Comparison of ENCODE assay signal across 26 mouse cellular contexts in genomic region chr5:134906633-134907032, GRCm38 (mm10). TPM values are rescaled to one million over a fixed set of nuclear protein-coding genes. Genes with fewer than 3 reads are reported as not detected.
DNase-seq lines count a peak whose midpoint lies in the region; ATAC-seq and TF ChIP-seq lines count a peak whose summit lies in the region.
"Had no signal": no experiment of that assay in that cellular context is flagged by ENCODE, and none has a peak within 500 bp of the region (broad histone marks: within the 10 kb centered on the region; RNA-seq: fewer than 3 reads in every experiment).

Gene Tmem270 (minus strand): TSS chr5:134906733.

- no peaks in the 10 kb centered on the region for H3K27me3 ChIP-seq in kidney, embryonic 14.5 days (ENCODE audit: control insufficient read depth, insufficient read depth, low read length)
- H3K27me3 ChIP-seq in neural tube, embryonic 13.5 days: no peaks in the 10 kb centered on the region
- H3K27me3 ChIP-seq in neural tube, embryonic 15.5 days (replicated peaks): no peaks in the 10 kb centered on the region
- H3K27me3 ChIP-seq in limb, embryonic 13.5 days: no peaks in the 10 kb centered on the region
- H3K27me3 ChIP-seq: embryonic facial prominence, embryonic 15.5 days; kidney, embryonic 15.5 days; midbrain, embryonic 12.5 days; neural tube, embryonic 12.5 days had no signal

- H3K36me3 ChIP-seq in kidney, embryonic 14.5 days (ENCODE audit: control insufficient read depth, insufficient read depth, low read length): no peaks in the 10 kb centered on the region
- no peaks in the 10 kb centered on the region for H3K36me3 ChIP-seq in neural tube, embryonic 13.5 days
- H3K36me3 ChIP-seq in neural tube, embryonic 15.5 days: no peaks in the 10 kb centered on the region
- no peaks in the 10 kb centered on the region for H3K36me3 ChIP-seq in limb, embryonic 13.5 days
- H3K36me3 ChIP-seq: embryonic facial prominence, embryonic 15.5 days; G1E; kidney, embryonic 15.5 days; midbrain, embryonic 12.5 days; neural tube, embryonic 12.5 days had no signal

- intact Hi-C loops in gastrocnemius, adult 2 months (cut with DNase I): loop anchor here (1.0 kb wide), 1 partner anchor 59 kb away; no protein-coding TSS in a partner anchor

- H3K4me1 ChIP-seq in kidney, embryonic 14.5 days (ENCODE audit: control insufficient read depth, insufficient read depth, low read length): no peaks in the 10 kb centered on the region
- no peaks in the 10 kb centered on the region for H3K4me1 ChIP-seq in neural tube, embryonic 13.5 days (replicated peaks)
- H3K4me1 ChIP-seq in neural tube, embryonic 15.5 days: 0 out of 2 replicates have a peak, but pooled peaks cover 4% of the 10 kb centered on the region
- peaks cover under 1% of the 10 kb centered on the region for H3K4me1 ChIP-seq in limb, embryonic 13.5 days
- H3K4me1 ChIP-seq: midbrain, embryonic 12.5 days; neural tube, embryonic 12.5 days had no signal

- H3K9ac ChIP-seq in kidney, embryonic 14.5 days (ENCODE audit: low read depth, low read length): no peak within 1 kb of the TSS
- no peak within 1 kb of the TSS for H3K9ac ChIP-seq in neural tube, embryonic 13.5 days
- no peak within 1 kb of the TSS for H3K9ac ChIP-seq in neural tube, embryonic 15.5 days (replicated peaks)
- no peak within 1 kb of the TSS for H3K9ac ChIP-seq in limb, embryonic 13.5 days
- H3K9ac ChIP-seq: embryonic facial prominence, embryonic 15.5 days; hindbrain, embryonic 14.5 days; kidney, embryonic 15.5 days; midbrain, embryonic 12.5 days; neural tube, embryonic 12.5 days had no signal

- no peak for DNase-seq in gastrocnemius, adult 2 months
- no peak for DNase-seq in gastrocnemius, postnatal 25 days
- no peak for DNase-seq in kidney, adult 9 months
- DNase-seq in adrenal gland, postnatal 4 days (ENCODE audit: low spot score in 2 of 2): no peak

- H3K9me3 ChIP-seq in kidney, embryonic 14.5 days (ENCODE audit: control insufficient read depth, low read length): no peaks in the 10 kb centered on the region
- no peaks in the 10 kb centered on the region for H3K9me3 ChIP-seq in neural tube, embryonic 13.5 days
- H3K9me3 ChIP-seq in neural tube, embryonic 15.5 days (replicated peaks): no peaks in the 10 kb centered on the region
- no peaks in the 10 kb centered on the region for H3K9me3 ChIP-seq in limb, embryonic 13.5 days
- H3K9me3 ChIP-seq: embryonic facial prominence, embryonic 15.5 days; G1E; kidney, embryonic 15.5 days; midbrain, embryonic 12.5 days; neural tube, embryonic 12.5 days had no signal

- no peak within 1 kb of the TSS for H3K27ac ChIP-seq in gastrocnemius, adult 2 months
- no peak within 1 kb of the TSS for H3K27ac ChIP-seq in kidney, embryonic 14.5 days (ENCODE audit: low read depth, low read length)
- no peak within 1 kb of the TSS for H3K27ac ChIP-seq in neural tube, embryonic 13.5 days (replicated peaks)
- H3K27ac ChIP-seq in neural tube, embryonic 15.5 days (replicated peaks): no peak within 1 kb of the TSS
- H3K27ac ChIP-seq in limb, embryonic 13.5 days: no peak within 1 kb of the TSS
- H3K27ac ChIP-seq: embryonic facial prominence, embryonic 15.5 days; heart, adult 2 months; hindbrain, embryonic 14.5 days; kidney, embryonic 15.5 days; midbrain, embryonic 12.5 days; neural tube, embryonic 12.5 days had no signal

- no peak for TF ChIP-seq CTCF in gastrocnemius, adult 2 months (IDR thresholded peaks at IDR 0.05)

- 85% methylated on average over 6 of the region's 6 CpGs for WGBS in kidney, embryonic 14.5 days
- 78% methylated on average over 6 of the region's 6 CpGs for WGBS in neural tube, embryonic 13.5 days
- 81% methylated on average over 6 of the region's 6 CpGs for WGBS in neural tube, embryonic 15.5 days
- 82% methylated on average over 6 of the region's 6 CpGs for WGBS in limb, embryonic 13.5 days

- H3K4me3 ChIP-seq in gastrocnemius, adult 2 months: peak within 1 kb of the TSS; percentile 29; the same call in 1 of the 2 replicates
- no peak within 1 kb of the TSS for H3K4me3 ChIP-seq in kidney, embryonic 14.5 days (ENCODE audit: low read length)
- H3K4me3 ChIP-seq in neural tube, embryonic 13.5 days: no peak within 1 kb of the TSS
- H3K4me3 ChIP-seq in neural tube, embryonic 15.5 days (replicated peaks): no peak within 1 kb of the TSS
- no peak within 1 kb of the TSS for H3K4me3 ChIP-seq in limb, embryonic 13.5 days
- H3K4me3 ChIP-seq: embryonic facial prominence, embryonic 15.5 days; heart, adult 2 months; kidney, embryonic 15.5 days; midbrain, embryonic 12.5 days; neural tube, embryonic 12.5 days had no signal

- ATAC-seq in kidney, embryonic 14.5 days (ENCODE audit: low FRiP score, low TSS enrichment): peak; percentile 20; the same call in 1 of the 2 replicates
- ATAC-seq in neural tube, embryonic 13.5 days (ENCODE audit: low read depth): peak; percentile 23; the same call in 1 of the 2 replicates
- ATAC-seq in neural tube, embryonic 15.5 days (ENCODE audit: low FRiP score): no peak
- ATAC-seq in limb, embryonic 13.5 days (ENCODE audit: low FRiP score, low read depth): no peak

- H3K4me2 ChIP-seq in kidney, embryonic 14.5 days (replicated peaks; ENCODE audit: low read depth, low read length): no peak within 1 kb of the TSS
- no peak within 1 kb of the TSS for H3K4me2 ChIP-seq in neural tube, embryonic 13.5 days
- H3K4me2 ChIP-seq in neural tube, embryonic 15.5 days: no peak within 1 kb of the TSS
- H3K4me2 ChIP-seq in limb, embryonic 13.5 days (replicated peaks): 0 out of 2 replicates have a peak within 1 kb of the TSS, but pooled peaks have one; percentile 2
- H3K4me2 ChIP-seq: embryonic facial prominence, embryonic 15.5 days; hindbrain, embryonic 14.5 days; kidney, embryonic 15.5 days; midbrain, embryonic 12.5 days; neural tube, embryonic 12.5 days had no signal

RNA-seq across cellular contexts. Expression of gene Tmem270, which starts in this region (rescaled TPM):
- not detected for total RNA-seq in gastrocnemius, adult 2 months (2021)
- total RNA-seq in gastrocnemius, postnatal 25 days (2021): not detected
- polyA plus RNA-seq in kidney, embryonic 14.5 days (2014; fragmentation: Nextera tagmentation; extraction: Ambion mirVana): not detected in 2 replicates
- not detected in 2 replicates for polyA plus RNA-seq in neural tube, embryonic 13.5 days (2015; fragmentation: Nextera tagmentation; extraction: Ambion mirVana)
- not detected in 2 replicates for polyA plus RNA-seq in neural tube, embryonic 15.5 days (2015; fragmentation: Nextera tagmentation; extraction: Ambion mirVana)
- polyA plus RNA-seq in limb, embryonic 13.5 days (2015; fragmentation: Nextera tagmentation; extraction: Ambion mirVana): not detected in 2 replicates
- total RNA-seq in adrenal gland, postnatal 4 days (2021): not detected
- total RNA-seq: adrenal gland, postnatal 25 days; G1E; gastrocnemius, postnatal 14 days; heart, adult 2 months; heart, postnatal 10 days; layer of hippocampus, adult 18-20 months; layer of hippocampus, postnatal 25 days; left cerebral cortex, postnatal 10 days; liver, adult 2 months had no signal
- polyA plus RNA-seq: embryonic facial prominence, embryonic 15.5 days; frontal cortex, adult 2 months; G1E; heart, adult 2 months; hindbrain, embryonic 14.5 days; kidney, embryonic 15.5 days; liver, adult 2 months; lung, adult 2 months; midbrain, embryonic 12.5 days; neural tube, embryonic 12.5 days; small intestine, adult 2 months; thymus, adult 2 months had no signal

Comparison
In these comparisons a context has a peak if more than half of its experiments do, and no peak if none do; other contexts are left out.
1. Peak in ATAC-seq in kidney, embryonic 14.5 days; RNA of the gene not detected or under 1 TPM.
2. Peak in ATAC-seq in neural tube, embryonic 13.5 days; RNA of the gene not detected or under 1 TPM.